Mouse (Mus musculus): Measurements from ENCODE around the gene Ralgapa2.

- TF ChIP-seq CTCF (IDR thresholded peaks at IDR 0.05; ENCODE audit: borderline replicate concordance, insufficient read depth, low read length) (no peak), POLR2A (IDR thresholded peaks at IDR 0.05; ENCODE audit: low read depth, low read length) (no peak)
Observed at GRCm38 (mm10) chr2:146361969-146362368, 150.2 kb downstream of the Ralgapa2 start.
